Mouse (Mus musculus) T-helper 1 cell (primary cell): ENCODE measurements around the gene Bin2.
"Not testable (repeated sequence)": the region's sequence is repeated elsewhere in the genome, so short reads cannot be mapped to it uniquely, and the experiment has no call there.

Experiments used
- in situ Hi-C: fragments of 300-600 bp; cut with MboI, MseI; formaldehyde crosslinking; loops from one replicate; pipeline ENCODE4 v1.15.1; 2025; ENCODE audit warnings: high pct_unique_total_duplicates

The Bin2 gene

GRCm38 (mm10) chr15:100621671-100622070, 47.7 kb downstream of the Bin2 start:
- in situ Hi-C loops = not testable (repeated sequence)

GRCm38 (mm10) chr15:100619200-100619599, 50.2 kb downstream of the Bin2 start:
- in situ Hi-C loops = no loop called here

- in situ Hi-C loops = no loop called here
Measured at GRCm38 (mm10) chr15:100616221-100616620, 53.1 kb downstream of the Bin2 start.

GRCm38 (mm10) chr15:100615825-100616220, 53.5 kb downstream of the Bin2 start:
- in situ Hi-C loops = no loop called here

GRCm38 (mm10) chr15:100614996-100615824, 54.1 kb downstream of the Bin2 start, which contains the start of gene Dazap2:
Gene Dazap2, plus strand, starts transcription at chr15:100615349.
- in situ Hi-C loops = loop anchor here (5.0 kb wide), 2 partner anchors 63 to 153 kb away; partner anchors contain the start of gene Tfcp2

GRCm38 (mm10) chr15:100614218-100614995, 54.9 kb downstream of the Bin2 start:
- in situ Hi-C loops = loop anchor here (5.0 kb wide), 2 partner anchors 62 to 152 kb away; partner anchors contain the start of gene Tfcp2

GRCm38 (mm10) chr15:100613584-100613983, 55.8 kb downstream of the Bin2 start:
- in situ Hi-C loops = loop anchor here (5.0 kb wide), 2 partner anchors 61 to 151 kb away; partner anchors contain the start of gene Tfcp2

- in situ Hi-C loops = loop anchor here (5.0 kb wide), 2 partner anchors 60 to 150 kb away; partner anchors contain the start of gene Tfcp2
Measured at GRCm38 (mm10) chr15:100612432-100612831, 56.9 kb downstream of the Bin2 start.

- in situ Hi-C loops = loop anchor here (5.0 kb wide), 2 partner anchors 60 to 150 kb away; partner anchors contain the start of gene Tfcp2
Measured at GRCm38 (mm10) chr15:100611951-100612350, 57.4 kb downstream of the Bin2 start.

GRCm38 (mm10) chr15:100606677-100607076, 62.7 kb downstream of the Bin2 start:
- in situ Hi-C loops = not testable (repeated sequence)

GRCm38 (mm10) chr15:100601669-100602068, 67.7 kb downstream of the Bin2 start:
- in situ Hi-C loops = no loop called here

GRCm38 (mm10) chr15:100600696-100601272, 68.6 kb downstream of the Bin2 start:
- in situ Hi-C loops = no loop called here

GRCm38 (mm10) chr15:100600047-100600695, 69.2 kb downstream of the Bin2 start:
- in situ Hi-C loops = no loop called here

GRCm38 (mm10) chr15:100599276-100600046, 69.9 kb downstream of the Bin2 start, which contains the start of gene Pou6f1:
Gene Pou6f1, minus strand, starts transcription at chr15:100599984.
- in situ Hi-C loops = no loop called here

GRCm38 (mm10) chr15:100598883-100599275, 70.5 kb downstream of the Bin2 start:
- in situ Hi-C loops = no loop called here

- in situ Hi-C loops = no loop called here
Measured at GRCm38 (mm10) chr15:100598287-100598882, 71.0 kb downstream of the Bin2 start.

GRCm38 (mm10) chr15:100592817-100593216, 76.5 kb downstream of the Bin2 start:
- in situ Hi-C loops = no loop called here
